Mouse (Mus musculus) brain, embryonic 18.5 days (tissue): ENCODE measurements around the gene Tgfbr1.
"Not testable (repeated sequence)": the region's sequence is repeated elsewhere in the genome, so short reads cannot be mapped to it uniquely, and the experiment has no call there.

Source experiments
- DNase-seq: peaks from one replicate; pipeline ENCODE4 v3.0.0-alpha.2; 2012; ENCODE audit warnings: low read depth, low spot score

Gene Tgfbr1

GRCm38 (mm10) chr4:47347022-47347421 is 6.0 kb upstream of the Tgfbr1 start:
- no peak for DNase-seq

GRCm38 (mm10) chr4:47349759-47350158 is 3.3 kb upstream of the Tgfbr1 start:
- no peak for DNase-seq

DNA sequence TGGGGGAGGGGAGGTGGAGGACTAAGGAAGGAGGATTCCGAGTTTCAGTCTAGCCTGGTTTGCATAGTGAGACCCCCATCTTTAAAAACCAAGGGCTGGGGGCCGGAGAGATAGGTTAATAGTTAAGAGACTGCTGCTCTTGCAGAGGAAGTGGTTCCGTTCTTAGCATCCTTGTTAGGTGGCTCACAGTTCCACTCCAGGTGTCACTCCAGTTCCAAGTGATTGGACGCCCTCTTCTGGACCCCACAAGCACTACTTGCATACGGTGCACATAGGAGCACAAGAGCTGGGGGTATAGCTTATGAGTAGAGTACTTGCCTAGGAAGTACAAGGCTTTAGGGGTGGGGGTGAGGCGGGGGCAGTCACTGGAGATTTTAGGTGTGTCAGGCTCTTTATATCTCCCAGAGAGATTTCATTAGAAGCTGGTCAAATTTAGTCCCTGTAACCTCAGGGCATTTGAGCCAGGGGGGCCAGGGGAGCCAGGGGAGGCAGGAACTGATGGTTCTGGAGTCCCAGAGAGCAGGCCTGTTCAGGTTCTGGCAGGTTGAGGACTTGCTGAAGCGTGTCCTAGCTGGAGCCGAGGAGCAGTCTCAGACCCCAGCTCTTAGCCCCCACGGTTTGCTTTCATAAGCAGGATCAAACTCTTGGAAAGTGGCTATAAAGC is 1.5 kb upstream of the Tgfbr1 start:
- DNase-seq = no peak

- DNase-seq = no peak
Measured at GRCm38 (mm10) chr4:47352061-47352661, 861 bp upstream of the Tgfbr1 start.

DNA sequence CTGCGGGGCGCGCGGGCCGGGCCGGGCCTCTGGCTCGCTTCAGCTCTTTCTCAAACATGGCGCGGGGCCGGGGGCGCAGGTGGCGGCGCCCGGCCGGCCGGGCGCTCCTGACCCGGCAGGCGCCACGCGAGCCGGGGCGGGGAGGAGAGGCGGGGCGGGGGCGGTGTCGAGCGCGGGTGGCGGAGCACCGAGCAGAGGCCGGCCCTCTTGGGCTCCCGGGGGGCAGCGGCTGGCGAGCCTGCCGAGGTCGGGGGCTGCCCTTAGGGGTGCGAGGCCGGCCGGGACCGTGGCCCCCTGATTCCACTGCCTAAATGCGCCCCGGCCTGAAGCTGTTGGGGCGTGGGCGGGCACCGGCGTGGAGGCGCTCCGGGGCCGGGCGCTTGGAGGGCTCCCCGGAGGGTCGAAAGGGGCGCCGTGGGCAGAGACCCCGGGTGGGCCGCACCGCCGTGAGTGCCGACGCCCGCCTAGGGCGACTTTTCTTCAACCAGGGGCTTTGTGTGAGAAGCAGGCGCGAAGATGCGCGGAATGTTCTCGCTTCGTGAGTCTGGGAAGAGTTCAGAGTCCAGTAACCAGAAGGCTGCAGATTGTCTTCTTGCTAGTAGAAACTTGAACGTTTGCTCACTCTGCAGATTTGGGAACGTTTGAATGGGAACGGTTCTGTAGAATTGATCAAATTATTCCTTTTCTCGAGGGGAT is 542 bp downstream of the Tgfbr1 start:
- DNase-seq = no peak

- DNase-seq = no peak
Measured at GRCm38 (mm10) chr4:47354304-47354703, 1.3 kb downstream of the Tgfbr1 start.

GRCm38 (mm10) chr4:47362662-47363061 is 9.6 kb downstream of the Tgfbr1 start:
- DNase-seq = no peak

- DNase-seq = no peak
Measured at GRCm38 (mm10) chr4:47363134-47363533, 10.1 kb downstream of the Tgfbr1 start.

DNA sequence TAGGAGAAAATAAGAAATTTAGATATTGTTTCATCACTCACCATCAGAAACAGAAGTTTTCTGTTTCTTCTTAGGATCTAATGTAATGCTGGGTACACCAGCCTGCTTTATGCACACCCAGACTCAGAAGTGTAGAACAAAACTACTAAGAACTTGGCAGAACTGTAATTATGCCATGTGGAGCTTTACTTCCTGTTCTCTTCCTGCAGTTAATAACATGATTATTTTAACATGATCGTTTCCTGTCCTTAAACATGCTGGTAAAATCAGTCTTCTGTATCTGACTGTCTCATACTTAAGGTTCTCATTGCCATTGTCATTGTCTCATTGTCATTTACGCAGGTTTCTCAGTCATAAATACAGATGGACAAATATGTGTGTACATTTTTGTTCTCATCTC is 15.7 kb downstream of the Tgfbr1 start:
- DNase-seq = no peak

- DNase-seq = no peak
Measured at GRCm38 (mm10) chr4:47378716-47379115, 25.7 kb downstream of the Tgfbr1 start.

DNA sequence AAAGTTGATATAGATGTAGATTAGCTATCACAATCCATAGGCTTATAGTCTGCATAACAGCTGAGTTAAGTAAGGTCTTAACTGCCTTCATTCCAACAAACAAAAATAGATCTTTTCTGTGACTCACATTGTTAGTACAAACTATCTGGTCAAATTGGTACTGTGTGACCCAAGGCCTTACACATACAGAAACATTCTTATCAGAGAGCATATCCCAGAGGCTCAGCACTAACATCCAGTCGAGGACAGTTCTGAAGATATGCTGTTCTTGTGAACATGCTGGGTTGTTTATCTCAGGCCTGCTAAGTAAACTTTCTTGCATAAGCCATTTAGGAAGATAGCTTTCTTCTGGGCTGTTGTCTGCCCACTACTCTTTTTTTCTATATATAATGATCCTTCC is 29.4 kb downstream of the Tgfbr1 start:
- no peak for DNase-seq

DNA sequence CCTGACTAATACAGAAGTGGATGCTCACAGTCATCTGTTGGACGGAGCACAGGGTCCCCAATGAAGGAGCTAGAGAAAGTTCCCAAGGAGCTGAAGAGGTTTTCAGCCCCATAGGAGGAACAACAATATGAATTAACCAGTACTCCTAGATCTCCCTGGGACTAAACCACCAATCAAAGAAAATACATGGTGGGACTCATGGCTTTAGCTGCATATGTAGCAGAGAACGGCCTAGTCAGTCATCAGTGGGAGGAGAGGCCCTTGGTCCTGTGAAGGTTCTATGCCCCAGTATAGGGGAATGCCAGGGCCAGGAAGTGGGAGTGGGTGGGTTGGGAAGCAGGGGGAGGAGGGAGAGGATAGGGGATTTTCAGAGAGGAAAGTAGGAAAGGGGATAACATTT is 38.9 kb downstream of the Tgfbr1 start:
- not testable (repeated sequence) for DNase-seq

DNA sequence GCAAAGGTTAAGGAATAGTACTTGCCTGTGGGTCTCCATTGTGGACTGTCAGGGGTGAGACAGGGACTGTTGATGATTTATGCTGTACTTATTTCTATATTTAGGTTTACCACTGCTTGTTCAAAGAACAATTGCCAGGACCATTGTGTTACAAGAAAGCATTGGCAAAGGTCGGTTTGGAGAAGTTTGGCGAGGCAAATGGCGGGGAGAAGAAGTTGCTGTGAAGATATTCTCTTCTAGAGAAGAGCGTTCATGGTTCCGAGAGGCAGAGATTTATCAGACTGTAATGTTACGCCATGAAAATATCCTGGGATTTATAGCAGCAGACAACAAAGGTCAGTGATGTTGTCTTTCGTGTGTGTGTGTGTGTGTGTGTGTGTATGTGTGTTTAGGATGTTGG is 43.2 kb downstream of the Tgfbr1 start:
- DNase-seq = no peak

DNA sequence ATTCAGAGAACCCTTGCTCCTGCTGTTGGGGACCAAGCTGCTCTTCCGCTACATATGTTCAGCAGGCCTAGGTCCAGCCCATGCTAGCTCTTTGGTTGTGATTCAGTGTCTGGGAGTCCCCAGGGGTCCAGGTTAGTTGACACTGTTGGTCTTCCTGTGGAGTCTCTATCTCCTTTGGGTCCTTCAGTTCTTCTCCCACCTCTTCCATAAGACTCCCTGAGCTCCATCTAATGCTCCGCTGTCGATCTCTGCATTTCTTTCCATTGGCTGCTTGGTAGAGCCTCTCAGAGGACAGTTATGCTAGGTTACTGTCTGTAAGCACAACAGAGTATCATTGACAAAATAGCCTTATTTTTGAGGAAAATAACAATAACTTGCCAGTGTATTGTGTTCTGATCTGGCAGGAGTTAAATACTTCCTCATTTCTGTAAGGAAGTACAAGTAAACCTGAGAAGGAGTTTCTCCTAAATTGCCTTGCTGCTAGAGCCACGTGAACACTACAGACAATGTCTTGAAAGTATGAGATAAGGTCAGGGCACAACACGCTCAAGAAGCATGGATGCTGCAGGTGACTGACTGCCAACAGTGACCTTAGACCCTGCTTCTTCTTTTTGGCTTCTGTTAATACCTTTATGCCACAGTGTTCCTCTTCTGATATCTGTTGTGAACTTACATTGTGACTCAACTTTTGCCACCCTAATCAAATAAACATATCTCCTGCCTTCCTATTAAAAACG is 45.1 kb downstream of the Tgfbr1 start:
- DNase-seq = no peak

DNA sequence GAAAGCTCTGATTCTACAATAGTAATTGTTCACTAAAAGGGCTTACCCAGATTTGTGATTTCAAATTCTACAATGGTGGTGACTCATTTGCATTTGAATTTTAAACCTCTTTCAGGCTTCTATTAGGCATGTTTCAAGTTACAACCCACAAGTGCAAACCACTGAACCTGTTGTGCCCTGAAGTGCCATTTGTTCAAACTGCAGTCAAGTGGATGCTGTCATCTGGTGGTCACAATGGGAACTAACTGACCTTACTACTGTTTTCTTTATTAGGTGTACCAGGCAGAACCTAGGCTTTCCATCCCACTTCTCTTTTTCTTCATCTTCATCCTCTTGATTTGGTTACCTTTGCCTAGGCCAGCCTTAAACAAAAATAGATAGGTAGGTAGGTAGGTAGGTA is 46.8 kb downstream of the Tgfbr1 start:
- no peak for DNase-seq

GRCm38 (mm10) chr4:47400314-47400713 is 47.3 kb downstream of the Tgfbr1 start:
- no peak for DNase-seq

GRCm38 (mm10) chr4:47402200-47402599 is 49.2 kb downstream of the Tgfbr1 start:
- no peak for DNase-seq

- no peak for DNase-seq
Measured at GRCm38 (mm10) chr4:47404536-47404935, 51.5 kb downstream of the Tgfbr1 start.

GRCm38 (mm10) chr4:47407161-47407560 is 54.1 kb downstream of the Tgfbr1 start:
- DNase-seq = no peak

DNA sequence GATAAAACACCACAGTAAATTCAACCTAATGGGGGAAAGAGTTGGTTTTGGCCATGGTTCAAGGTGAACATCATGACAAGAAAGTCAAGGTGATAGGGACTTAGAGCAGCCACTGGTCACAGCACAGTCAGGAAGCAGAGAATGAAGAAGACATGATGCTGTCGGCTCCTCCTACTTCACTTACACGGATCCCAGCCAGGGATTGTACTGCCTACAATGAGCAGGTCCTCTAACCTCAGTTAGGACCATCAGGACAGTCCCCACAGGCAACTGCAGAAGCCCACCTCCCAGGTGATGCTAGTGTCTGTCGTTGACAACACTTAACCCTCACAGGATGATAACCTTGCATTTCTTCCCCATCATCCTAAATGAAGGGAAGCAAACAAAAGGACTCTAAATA is 64.8 kb downstream of the Tgfbr1 start:
- DNase-seq = no peak

- DNase-seq = peak; percentile 34
Measured at GRCm38 (mm10) chr4:47419268-47419973, 66.4 kb downstream of the Tgfbr1 start.

GRCm38 (mm10) chr4:47420191-47420590 is 67.2 kb downstream of the Tgfbr1 start:
- no peak for DNase-seq
